Mouse (Mus musculus) heart, adult 2 months (tissue): Measurements from ENCODE around the gene Fat4. TPM values are rescaled to one million over a fixed set of nuclear protein-coding genes. Genes with fewer than 3 reads are reported as not detected.
A peak's percentile ranks its signal among the peaks of the same experiment; 100 is the strongest.

Source experiments
- DNase-seq, 2 experiments: peaks; one replicate each; pipeline ENCODE4 v3.0.0; 2021
- H3K27ac ChIP-seq: fragments of 200-600 bp; 2 replicates; pipeline ENCODE4 v1.8.1; 2022
- H3K27me3 ChIP-seq: fragments of 200-500 bp; 2 replicates; pipeline ENCODE4 v1.6.1; 2012; ENCODE audit warnings: mild to moderate bottlenecking, low read length, inconsistent platforms, mixed read lengths; ENCODE audit not compliant: control insufficient read depth, insufficient read depth
- H3K36me3 ChIP-seq: fragments of 200-500 bp; 2 replicates; pipeline ENCODE4 v1.6.1; 2012; ENCODE audit warnings: low read length, inconsistent platforms; ENCODE audit not compliant: control insufficient read depth, insufficient read depth
- H3K4me1 ChIP-seq: fragments of 200-500 bp; 2 replicates; pipeline ENCODE4 v1.6.1; 2011; ENCODE audit warnings: low read length; ENCODE audit not compliant: control insufficient read depth, insufficient read depth
- H3K4me3 ChIP-seq: fragments of 200-600 bp; 2 replicates; pipeline ENCODE4 v1.8.1; 2022
- H3K79me2 ChIP-seq: fragments of 200-500 bp; replicated peaks from 2 replicates; pipeline ENCODE4 v1.6.1; 2012; ENCODE audit warnings: mild to moderate bottlenecking, inconsistent platforms, low read length, moderate library complexity, mixed read lengths; ENCODE audit not compliant: control insufficient read depth, insufficient read depth
- H3K9ac ChIP-seq: fragments of 200-500 bp; 2 replicates; pipeline ENCODE4 v1.6.1; 2012; ENCODE audit warnings: low read depth, mild to moderate bottlenecking, control low read depth, inconsistent platforms, low read length, mixed read lengths
- CTCF ChIP-seq: fragments of 200-600 bp; IDR thresholded peaks from 2 replicates; pipeline ENCODE4 v1.8.1; 2022; ENCODE audit warnings: antibody characterized with exemption, mild to moderate bottlenecking, moderate library complexity
- EP300 ChIP-seq: fragments of 200-500 bp; IDR thresholded peaks from 2 replicates; pipeline ENCODE4 v1.6.1; 2011; ENCODE audit warnings: low read depth, low read length, control low read depth; ENCODE audit not compliant: insufficient read depth
- POLR2A ChIP-seq: fragments of 200-500 bp; IDR thresholded peaks from 2 replicates; pipeline ENCODE4 v1.6.1; 2011; ENCODE audit warnings: mild to moderate bottlenecking, low read depth, low read length, control low read depth; ENCODE audit not compliant: insufficient read depth
- WGBS: fragments of 180-500 bp; shearing (Covaris S2); methylation state at CpG from one replicate; pipeline ENCODE4 v1.1.7; 2018; 5-methylcytosine and 5-hydroxymethylcytosine counted together
- intact Hi-C: fragments of 180-260 bp; cut with DNase I; formaldehyde crosslinking; loops from one replicate; pipeline ENCODE4 v1.15.1; 2025
- polyA plus RNA-seq: library from polyadenylated mRNA; depleted of rRNA; stranded (reverse); fragments of >200 nt; gene quantifications from 2 replicates; pipeline ENCODE4 v1.2.3, GENCODE M21; 2012
- total RNA-seq, 2 experiments: library from RNA; stranded (reverse); gene quantifications; 2 replicates each; pipeline ENCODE4 v1.2.3; 2021

The Fat4 gene
- total and polyA plus RNA-seq, 3 experiments, result 1.9 to 5.1 (median 5.1) TPM

DNA sequence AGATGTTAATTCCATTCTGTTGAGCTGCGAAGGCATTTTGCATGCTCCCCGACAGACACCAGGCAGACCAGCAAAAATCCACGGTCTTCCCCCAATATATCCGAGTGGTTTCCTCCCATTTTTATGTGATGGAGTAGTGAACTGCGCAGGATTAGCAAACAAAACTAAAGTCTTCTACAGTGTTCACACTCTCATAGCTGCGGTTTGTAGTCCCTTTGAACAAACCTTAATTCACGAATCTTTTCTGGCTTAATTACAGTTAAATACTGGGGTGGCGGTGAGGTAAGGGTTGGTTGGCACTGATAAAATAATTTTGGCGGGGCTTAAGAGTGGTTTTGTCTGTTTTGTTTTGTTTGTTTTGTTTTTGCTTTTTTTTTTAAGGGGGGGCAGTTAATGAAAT is 3.1 kb upstream of the Fat4 start:
- Histone ChIP-seq H3K4me1 (0 out of 2 replicates have a peak, but pooled peaks cover 2% of the 10 kb centered on the region), H3K9ac (no peak overlapping the region), H3K27ac (no peak overlapping the region), H3K4me3 (no peak overlapping the region), H3K27me3 (no peaks in the 10 kb centered on the region), H3K79me2 (no peaks in the 10 kb centered on the region), H3K36me3 (no peaks in the 10 kb centered on the region)
- no peak for TF ChIP-seq CTCF
- no peak for TF ChIP-seq POLR2A
- TF ChIP-seq EP300, result no peak
- no peak for DNase-seq
- intact Hi-C loops, result loop anchor here (1.0 to 5.0 kb wide), 4 partner anchors 394 to 1114 kb away; no protein-coding TSS in a partner anchor
- 46% methylated on average over 9 of the region's 9 CpGs for WGBS

DNA sequence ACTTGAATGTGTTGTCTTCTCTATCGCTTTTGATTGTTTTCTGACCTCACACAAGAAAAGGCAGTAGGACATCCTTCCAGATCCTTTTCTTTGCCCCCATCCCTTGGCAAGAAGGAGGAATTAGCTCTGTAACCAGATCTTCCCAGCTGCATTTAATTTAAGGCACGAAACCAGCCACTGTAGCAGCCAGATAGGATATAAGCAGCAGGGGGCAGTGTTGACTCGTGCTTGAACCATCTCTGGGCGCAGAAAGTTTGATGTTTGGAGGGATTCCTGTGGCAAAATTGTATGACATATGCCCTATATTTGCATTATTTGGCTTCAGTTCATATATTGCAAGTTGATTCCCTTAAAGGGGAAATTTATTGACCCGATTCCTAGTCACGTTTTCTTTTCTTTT is 2.5 kb upstream of the Fat4 start:
- DNase-seq, result peak; percentile 73 to 80
- H3K9ac ChIP-seq, result no peak overlapping the region
- TF ChIP-seq CTCF (no peak; the same call in 1 of the 2 replicates), EP300 (peak; percentile 90)
- H3K4me1 ChIP-seq, result peaks cover 3% of the 10 kb centered on the region; the same call in 1 of the 2 replicates
- no peaks in the 10 kb centered on the region for H3K27me3 ChIP-seq
- no peaks in the 10 kb centered on the region for H3K79me2 ChIP-seq
- under 1% methylated on average over 6 of the region's 6 CpGs for WGBS
- no peaks in the 10 kb centered on the region for H3K36me3 ChIP-seq
- intact Hi-C loops, result loop anchor here (5.0 kb wide), 3 partner anchors 393 to 1113 kb away; no protein-coding TSS in a partner anchor
- peak overlapping the region; percentile 70 for H3K4me3 ChIP-seq
- H3K27ac ChIP-seq, result peak overlapping the region; percentile 91

DNA sequence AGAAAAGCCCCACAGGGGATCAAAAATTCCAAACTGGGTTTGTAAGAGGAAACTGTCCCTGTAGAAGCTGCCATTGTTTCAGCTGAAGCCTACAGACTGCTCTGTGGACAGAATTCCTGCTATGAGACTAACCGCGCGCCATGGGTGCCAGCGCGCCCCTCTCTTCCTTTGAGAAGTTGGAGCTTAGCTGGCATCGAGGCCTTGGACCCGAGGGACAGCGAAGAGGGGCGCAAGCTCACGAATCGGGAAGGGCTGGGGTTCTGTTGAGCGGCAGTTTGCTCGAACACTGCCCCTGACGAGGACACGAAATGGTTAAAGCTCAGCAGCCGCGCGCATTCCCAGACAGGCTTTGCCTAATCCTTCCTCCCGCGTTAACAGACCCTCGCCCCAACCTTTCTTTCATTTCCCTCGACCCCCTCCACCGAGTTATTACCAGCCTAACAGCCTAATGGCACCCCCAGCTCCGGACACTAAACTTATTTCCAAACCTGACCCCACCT is 1.8 kb upstream of the Fat4 start:
- H3K79me2 ChIP-seq, result no peaks in the 10 kb centered on the region
- H3K27ac ChIP-seq, result peak overlapping the region; percentile 91
- H3K9ac ChIP-seq, result peak overlapping the region; percentile 71
- peaks cover 3% of the 10 kb centered on the region; the same call in 1 of the 2 replicates for H3K4me1 ChIP-seq
- H3K4me3 ChIP-seq, result peak overlapping the region; percentile 70
- intact Hi-C loops, result loop anchor here (1.0 to 5.0 kb wide), 6 partner anchors 67 to 1506 kb away; no protein-coding TSS in a partner anchor
- no peak for TF ChIP-seq POLR2A
- no peak for TF ChIP-seq CTCF
- no peak for TF ChIP-seq EP300
- no peaks in the 10 kb centered on the region for H3K27me3 ChIP-seq
- 1% methylated on average over 24 of the region's 24 CpGs for WGBS
- H3K36me3 ChIP-seq, result no peaks in the 10 kb centered on the region; the same call in 1 of the 2 replicates
- DNase-seq, result no peak

DNA sequence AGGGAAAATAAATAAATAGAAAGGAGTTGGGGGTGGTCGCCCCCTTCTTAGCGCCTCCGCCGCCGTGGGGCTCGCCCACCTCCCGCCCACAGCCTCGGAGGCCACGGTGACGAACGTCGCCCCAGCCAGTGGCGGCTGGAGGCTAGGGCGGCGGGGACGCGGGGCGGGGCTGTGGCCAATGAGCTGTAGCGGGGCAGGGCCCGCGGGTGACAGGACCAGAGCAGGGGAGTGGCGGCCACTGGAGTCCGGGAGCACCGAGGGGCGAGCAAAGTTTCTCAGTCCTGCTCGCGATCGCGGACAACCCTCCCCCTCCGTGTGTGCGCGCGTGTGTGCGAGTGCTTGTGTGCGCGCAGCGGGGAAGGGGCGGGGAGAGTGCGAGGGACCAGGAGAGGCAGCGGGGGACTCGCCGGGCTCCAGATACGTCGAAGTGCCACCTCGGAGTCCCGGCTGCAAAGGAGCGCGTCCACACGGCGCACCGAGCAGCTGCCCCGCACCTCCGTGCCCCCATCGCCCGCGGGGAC is 1.2 kb upstream of the Fat4 start:
- Histone ChIP-seq H3K79me2 (no peaks in the 10 kb centered on the region), H3K4me1 (peaks cover 3% of the 10 kb centered on the region; the same call in 1 of the 2 replicates), H3K4me3 (peak overlapping the region; percentile 70), H3K9ac (peak overlapping the region; percentile 71), H3K27ac (peak overlapping the region; percentile 91), H3K27me3 (no peaks in the 10 kb centered on the region), H3K36me3 (no peaks in the 10 kb centered on the region; the same call in 1 of the 2 replicates)
- under 1% methylated on average over 56 of the region's 56 CpGs for WGBS
- TF ChIP-seq POLR2A, result peak; percentile 80
- TF ChIP-seq CTCF, result no peak
- TF ChIP-seq EP300, result no peak
- peak; percentile 91 to 93 for DNase-seq
- intact Hi-C loops, result loop anchor here (1.0 to 5.0 kb wide), 5 partner anchors 67 to 1559 kb away; no protein-coding TSS in a partner anchor

DNA sequence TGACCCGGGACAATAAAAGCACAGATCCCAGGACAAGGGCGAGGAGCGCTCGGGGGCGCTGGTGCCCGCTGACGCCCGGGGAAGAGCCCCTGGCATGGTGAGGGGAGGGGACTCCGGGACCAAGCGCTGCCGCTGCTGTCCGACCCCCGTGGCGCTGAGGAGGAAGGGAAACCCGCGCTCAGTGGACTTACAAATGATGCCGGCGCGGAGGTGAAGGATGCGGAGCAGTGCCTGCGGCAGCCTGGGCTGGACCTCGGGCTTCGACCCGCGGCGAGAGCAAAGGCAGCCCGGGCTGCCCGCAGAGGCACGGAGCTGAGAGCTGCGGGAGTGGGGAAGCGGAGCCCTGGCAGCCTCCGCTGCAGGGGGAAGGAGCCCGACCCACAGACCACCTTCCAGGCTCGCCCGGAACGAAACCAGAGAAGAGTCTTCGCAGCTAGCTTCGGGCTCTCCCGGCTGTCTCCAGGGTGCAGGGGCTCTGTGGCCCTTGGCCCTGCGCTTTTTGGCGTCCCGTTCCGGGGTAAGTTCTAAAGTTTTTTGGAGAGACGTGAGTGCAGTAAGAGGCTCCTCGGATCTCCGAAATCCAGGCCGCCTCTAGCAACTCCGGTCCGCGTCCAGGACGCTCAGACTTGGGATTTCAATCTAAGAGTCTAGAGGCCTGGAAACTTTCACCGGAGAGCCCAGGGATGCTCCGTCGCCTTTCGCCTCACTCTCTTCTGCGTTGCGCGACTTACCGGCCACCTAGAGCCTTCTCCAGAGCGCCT is 499 bp upstream of the Fat4 start:
- under 1% methylated on average over 60 of the region's 60 CpGs for WGBS
- intact Hi-C loops, result loop anchor here (1.0 to 5.0 kb wide), 4 partner anchors 66 to 1559 kb away; no protein-coding TSS in a partner anchor
- Histone ChIP-seq H3K9ac (peak overlapping the region; percentile 71), H3K36me3 (no peaks in the 10 kb centered on the region; the same call in 1 of the 2 replicates), H3K79me2 (no peaks in the 10 kb centered on the region), H3K27ac (peak overlapping the region; percentile 91), H3K4me3 (peak overlapping the region; percentile 70), H3K27me3 (no peaks in the 10 kb centered on the region), H3K4me1 (peaks cover 3% of the 10 kb centered on the region; the same call in 1 of the 2 replicates)
- peak in 1 of 2 experiments; percentile 52 for DNase-seq
- TF ChIP-seq POLR2A (no peak), CTCF (no peak), EP300 (no peak)
